Mouse (Mus musculus): ENCODE measurements around the gene Dapl1.

GRCm38 (mm10) chr2:59471051-59471948 is 13.2 kb upstream of the Dapl1 start:
- no peak for TF ChIP-seq CTCF (IDR thresholded peaks at IDR 0.05; ENCODE audit: low read depth, low read length)
- no peak for TF ChIP-seq POLR2A (IDR thresholded peaks at IDR 0.05; ENCODE audit: extremely low read depth, insufficient read depth, low read length)

Data from liver, adult 2 months (tissue).